Mouse (Mus musculus): Measurements from ENCODE around the gene Myl3. TPM values are rescaled to one million over a fixed set of nuclear protein-coding genes. Genes with fewer than 3 reads are reported as not detected.

Gene Myl3
- total RNA-seq, 2 experiments from 2014 or later = 0.59 TPM; not detected in 1

GRCm38 (mm10) chr9:110752917-110753435, 11.3 kb downstream of the Myl3 start:
- no peak for DNase-seq (ENCODE audit: low spot score in 2 of 2)
- intact Hi-C loops (cut with DNase I) = no loop called here

GRCm38 (mm10) chr9:110753773-110754172, 12.1 kb downstream of the Myl3 start:
- no peak for DNase-seq (ENCODE audit: low spot score in 2 of 2)
- intact Hi-C loops (cut with DNase I) = no loop called here

GRCm38 (mm10) chr9:110757816-110758215, 16.2 kb downstream of the Myl3 start:
- intact Hi-C loops (cut with DNase I) = no loop called here

GRCm38 (mm10) chr9:110758605-110759004, 16.9 kb downstream of the Myl3 start:
- DNase-seq (ENCODE audit: low spot score in 2 of 2) = peak in 1 of 2 experiments; percentile 23
- intact Hi-C loops (cut with DNase I) = loop anchor here (1.0 kb wide), 1 partner anchor 42 kb away; no protein-coding TSS in a partner anchor

More at GRCm38 (mm10) chr9:110757816-110758215, 16.2 kb downstream of the Myl3 start:
- no peak for DNase-seq (ENCODE audit: low spot score in 2 of 2)

- intact Hi-C loops (cut with DNase I) = loop anchor here (1.0 kb wide), 1 partner anchor 43 kb away; no protein-coding TSS in a partner anchor
- no peak for DNase-seq (ENCODE audit: low spot score in 2 of 2)
These were observed 17.6 kb downstream of the Myl3 start for GRCm38 (mm10) chr9:110759265-110759664.

- no peak for DNase-seq (ENCODE audit: low spot score in 2 of 2)
- intact Hi-C loops (cut with DNase I) = no loop called here
These were observed 19.2 kb downstream of the Myl3 start for GRCm38 (mm10) chr9:110760886-110761285.

- intact Hi-C loops (cut with DNase I) = no loop called here
- DNase-seq (ENCODE audit: low spot score in 2 of 2) = no peak
These were observed 21.1 kb downstream of the Myl3 start for GRCm38 (mm10) chr9:110762763-110763162.

DNA sequence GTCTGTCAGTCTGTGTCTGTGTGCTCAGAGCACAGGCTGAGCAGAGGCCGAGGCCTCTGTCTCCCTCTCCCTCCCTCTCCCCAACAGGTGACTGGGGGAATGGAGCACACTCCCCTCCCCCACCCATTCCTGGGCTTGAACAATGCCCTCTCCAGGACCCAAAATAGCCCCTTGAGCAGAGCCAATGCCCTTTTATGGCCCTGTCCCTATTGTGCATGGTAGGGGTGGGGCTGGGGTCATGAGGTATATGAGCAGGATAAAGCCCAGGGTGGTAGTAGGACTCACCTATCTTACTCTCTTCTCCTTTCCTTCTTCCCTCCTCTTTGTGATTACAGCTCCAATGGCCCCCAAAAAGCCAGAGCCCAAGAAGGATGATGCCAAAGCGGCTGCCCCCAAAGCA, 21.7 kb downstream of the Myl3 start:
- DNase-seq (ENCODE audit: low spot score in 2 of 2) = no peak
- intact Hi-C loops (cut with DNase I) = no loop called here

- no peak for DNase-seq (ENCODE audit: low spot score in 2 of 2)
- intact Hi-C loops (cut with DNase I) = no loop called here
These were observed 30.7 kb downstream of the Myl3 start for GRCm38 (mm10) chr9:110772336-110772735.

- DNase-seq (ENCODE audit: low spot score in 2 of 2) = no peak
- intact Hi-C loops (cut with DNase I) = no loop called here
These were observed 33.0 kb downstream of the Myl3 start for GRCm38 (mm10) chr9:110774403-110775268.

- DNase-seq (ENCODE audit: low spot score in 2 of 2) = no peak
- intact Hi-C loops (cut with DNase I) = no loop called here
These were observed 33.8 kb downstream of the Myl3 start for GRCm38 (mm10) chr9:110775269-110776022.

DNA sequence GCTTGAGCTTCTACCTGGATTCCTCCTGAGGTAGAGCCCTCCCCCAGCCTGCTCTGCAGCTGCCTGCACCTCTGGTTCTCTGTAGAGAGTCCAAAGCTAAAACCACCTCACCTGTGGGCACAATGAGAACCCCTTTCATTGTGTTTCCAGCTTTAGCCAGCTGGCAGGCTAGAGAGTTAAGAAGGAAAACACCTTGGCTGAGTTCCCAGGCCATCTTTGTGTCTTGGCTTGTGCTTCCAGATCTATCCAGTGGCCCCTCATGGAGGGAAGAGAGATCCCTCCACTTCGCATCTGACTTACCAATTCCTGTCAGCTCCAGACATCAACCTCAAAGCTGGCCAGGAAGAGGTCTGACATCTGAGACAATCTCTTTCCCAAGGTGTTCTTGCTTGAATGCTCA, 36.4 kb downstream of the Myl3 start:
- intact Hi-C loops (cut with DNase I) = no loop called here
- DNase-seq (ENCODE audit: low spot score in 2 of 2) = no peak

DNA sequence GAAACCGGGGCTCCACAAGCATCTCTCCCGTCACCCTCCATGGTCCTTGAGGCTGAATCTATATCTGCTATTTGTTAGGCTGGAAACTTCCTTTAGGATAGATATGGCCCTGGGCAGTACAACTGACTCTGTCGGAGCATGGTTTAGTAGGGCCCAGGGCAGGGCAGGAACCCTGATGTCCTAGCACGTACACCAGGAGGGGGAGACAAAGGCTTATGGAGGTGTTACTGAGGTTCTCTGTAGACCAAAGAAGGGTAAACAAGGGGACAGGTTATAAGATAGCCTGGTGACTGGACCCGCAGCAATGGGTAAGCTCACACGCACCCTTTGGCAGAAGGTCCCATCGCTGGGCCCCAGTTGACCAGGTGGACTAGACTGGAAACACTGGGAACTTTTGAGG, 36.9 kb downstream of the Myl3 start:
- intact Hi-C loops (cut with DNase I) = no loop called here
- DNase-seq (ENCODE audit: low spot score in 2 of 2) = no peak

DNA sequence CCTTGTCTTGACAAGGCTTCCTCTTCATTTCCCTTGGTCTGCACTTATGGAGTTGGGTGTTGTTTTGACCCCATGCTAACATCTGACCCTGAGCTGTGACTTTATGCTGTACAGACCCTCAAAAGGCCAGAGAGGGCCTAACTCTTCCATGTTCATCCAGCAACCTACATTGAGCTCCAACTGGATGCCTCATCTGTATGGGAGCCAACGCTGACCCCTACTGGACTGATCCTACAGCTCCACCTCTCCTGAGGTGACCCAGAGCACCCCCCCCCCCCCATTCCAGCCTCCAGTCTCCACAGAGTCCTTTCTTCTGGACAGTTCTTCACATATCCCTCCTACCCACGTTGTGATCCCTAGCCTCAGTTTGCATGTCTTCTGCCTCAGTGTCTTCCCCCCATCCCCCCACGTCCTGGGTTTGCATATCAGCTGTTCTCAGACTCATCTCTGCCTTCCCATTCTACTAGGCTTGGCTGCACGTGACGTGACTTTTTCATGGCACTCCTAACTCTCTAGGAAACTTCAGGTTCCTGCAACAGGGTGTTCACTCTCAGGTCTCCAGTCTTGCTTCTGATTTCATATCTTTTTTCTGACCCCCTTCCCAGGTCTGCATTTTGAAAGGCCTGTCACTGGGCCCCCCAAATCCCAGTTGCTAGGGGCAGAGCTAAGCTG, 37.7 kb downstream of the Myl3 start:
- intact Hi-C loops (cut with DNase I) = no loop called here
- DNase-seq (ENCODE audit: low spot score in 2 of 2) = no peak

DNA sequence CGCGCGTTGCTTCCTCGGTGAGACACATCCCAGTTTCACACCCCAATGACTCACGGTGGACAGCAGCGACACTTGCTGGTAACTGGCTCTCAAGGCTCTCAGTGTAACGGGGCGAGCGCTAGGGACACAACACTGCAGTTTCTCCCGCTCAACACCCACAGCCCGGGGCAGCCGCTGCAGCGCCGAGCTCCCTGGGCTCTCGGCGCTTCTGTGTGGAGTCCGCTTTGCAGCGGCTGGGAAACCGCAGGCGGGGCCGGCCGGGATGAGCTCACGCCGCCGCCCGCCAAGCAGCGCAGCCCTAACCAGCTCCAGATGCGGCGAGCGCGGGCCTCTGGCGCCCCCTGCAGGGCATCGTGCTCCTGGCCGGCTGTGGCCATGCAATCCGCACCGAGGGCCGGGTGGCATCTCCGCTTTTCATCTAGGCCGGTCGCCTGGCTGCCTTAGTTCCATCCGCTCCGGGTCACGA, 39.6 kb downstream of the Myl3 start:
- intact Hi-C loops (cut with DNase I) = loop anchor here (1.0 to 5.0 kb wide), 5 partner anchors 49 to 370 kb away; no protein-coding TSS in a partner anchor
- peak; percentile 93 for DNase-seq (ENCODE audit: low spot score in 2 of 2)

DNA sequence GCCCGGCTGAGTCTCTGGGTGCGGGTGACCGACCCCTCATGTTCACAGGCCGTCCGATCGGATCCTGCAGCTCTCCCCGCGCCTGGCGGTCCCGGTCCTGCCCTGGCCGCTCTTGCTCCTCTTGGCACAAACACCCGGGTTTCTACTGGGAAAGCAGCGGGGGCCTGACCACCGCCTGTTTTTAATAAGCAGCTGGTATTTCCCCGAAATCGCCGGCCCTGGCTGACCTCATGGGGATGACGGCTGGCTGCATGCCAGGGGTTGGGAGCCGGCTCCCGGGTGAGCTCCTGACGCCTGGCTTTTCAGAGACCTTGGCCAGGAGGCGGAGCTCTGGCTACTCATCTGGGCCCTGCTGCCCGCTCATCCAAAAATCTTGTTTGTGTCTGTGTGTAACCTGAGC, 40.1 kb downstream of the Myl3 start:
- intact Hi-C loops (cut with DNase I) = loop anchor here (1.0 to 5.0 kb wide), 5 partner anchors 49 to 371 kb away; no protein-coding TSS in a partner anchor
- peak; percentile 69 for DNase-seq (ENCODE audit: low spot score in 2 of 2)

DNA sequence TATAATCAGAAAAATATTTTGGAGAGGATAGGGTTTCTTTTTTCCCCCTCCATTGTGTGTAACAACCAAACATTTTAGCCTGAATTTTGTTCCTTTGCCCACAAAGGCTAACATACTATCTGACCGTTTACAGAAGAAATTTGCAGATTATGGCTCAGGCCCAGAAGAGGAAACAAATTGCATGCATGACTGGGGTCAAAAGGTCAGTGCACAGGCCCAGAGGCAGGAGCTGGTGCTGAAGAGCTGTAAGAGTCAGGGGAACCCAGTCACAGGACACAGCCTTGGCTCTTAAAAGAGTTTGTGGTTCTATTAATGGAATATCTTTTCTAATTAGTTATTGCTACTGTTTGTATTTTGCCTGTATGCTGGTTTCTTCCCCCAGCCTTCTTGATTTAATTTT, 42.0 kb downstream of the Myl3 start:
- intact Hi-C loops (cut with DNase I) = loop anchor here (5.0 kb wide), 3 partner anchors 51 to 151 kb away; no protein-coding TSS in a partner anchor
- DNase-seq (ENCODE audit: low spot score in 2 of 2) = no peak

- intact Hi-C loops (cut with DNase I) = no loop called here
- DNase-seq (ENCODE audit: low spot score in 2 of 2) = no peak
These were observed 46.5 kb downstream of the Myl3 start for GRCm38 (mm10) chr9:110788169-110788568.

DNA sequence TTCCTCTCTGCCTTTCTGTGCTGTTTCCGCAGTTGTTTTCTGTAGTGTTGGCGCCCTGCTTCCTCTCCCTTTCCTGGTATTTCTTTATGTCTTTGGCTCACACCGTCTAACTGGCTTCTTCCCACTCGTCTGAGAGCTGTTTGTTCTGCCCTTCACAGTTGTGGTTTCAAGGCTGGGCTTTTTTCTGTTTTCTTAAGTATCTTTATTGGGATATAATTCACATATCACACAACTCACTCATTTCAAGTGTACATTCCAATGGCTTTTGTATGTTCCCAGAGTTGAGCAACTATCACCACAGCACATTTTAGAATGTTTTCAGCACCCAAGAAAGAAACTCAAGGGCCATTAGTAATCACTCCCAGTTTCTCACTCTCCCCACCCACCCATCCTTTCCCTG, 48.8 kb downstream of the Myl3 start:
- intact Hi-C loops (cut with DNase I) = no loop called here
- DNase-seq (ENCODE audit: low spot score in 2 of 2) = no peak

DNA sequence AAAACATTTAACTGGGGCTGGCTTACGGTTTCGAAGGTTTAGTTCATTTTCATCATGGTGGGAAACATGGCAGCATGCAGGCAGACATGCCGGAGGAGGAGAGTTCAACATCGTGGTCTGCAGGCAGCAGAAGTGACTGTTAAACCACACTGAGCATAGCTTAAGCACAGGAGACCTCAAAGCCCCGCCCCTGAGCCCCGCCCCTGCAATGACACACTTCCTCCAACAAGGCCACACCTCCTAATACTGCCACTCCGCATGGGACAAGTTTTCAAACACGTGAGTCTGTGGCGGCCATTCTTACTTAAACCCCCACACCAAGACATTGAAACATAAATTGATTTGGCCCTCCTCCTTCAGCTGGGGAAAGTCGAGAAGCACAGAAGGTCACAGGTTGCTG, 55.4 kb downstream of the Myl3 start:
- intact Hi-C loops (cut with DNase I) = no loop called here
- DNase-seq (ENCODE audit: low spot score in 2 of 2) = no peak

All from left cerebral cortex, postnatal 36 days (tissue).